Mouse (Mus musculus) thymus, adult 2 months (tissue): ENCODE measurements around the gene Coq4.

ENCODE experiments used
- CTCF ChIP-seq: fragments of 200-500 bp; IDR thresholded peaks from 2 replicates; pipeline ENCODE4 v1.5.1; 2012; ENCODE audit warnings: mild to moderate bottlenecking, control low read depth, low read length, moderate library complexity, borderline replicate concordance; ENCODE audit not compliant: control insufficient read depth, poor library complexity, insufficient read depth; ENCODE audit errors: extremely low read depth
- POLR2A ChIP-seq: fragments of 200-500 bp; IDR thresholded peaks from 2 replicates; pipeline ENCODE4 v1.6.1; 2012; ENCODE audit warnings: mild to moderate bottlenecking, low read length, control low read depth, moderate library complexity; ENCODE audit not compliant: control insufficient read depth, poor library complexity, insufficient read depth; ENCODE audit errors: extremely low read depth

GRCm38 (mm10) chr2:29739368-29739767 is 47.9 kb upstream of the Coq4 start:
- TF ChIP-seq POLR2A (no peak), CTCF (no peak)
